Mouse (Mus musculus): ENCODE measurements at regions not wholly inside any gene's neighbourhood (a gene's known extent, or its start where the extent isn't known, plus 50 kb on each side); places are given as distances from the start of the nearest gene placed in this dataset.
A peak's percentile ranks its signal among the peaks of the same experiment; 100 is the strongest.

DNA sequence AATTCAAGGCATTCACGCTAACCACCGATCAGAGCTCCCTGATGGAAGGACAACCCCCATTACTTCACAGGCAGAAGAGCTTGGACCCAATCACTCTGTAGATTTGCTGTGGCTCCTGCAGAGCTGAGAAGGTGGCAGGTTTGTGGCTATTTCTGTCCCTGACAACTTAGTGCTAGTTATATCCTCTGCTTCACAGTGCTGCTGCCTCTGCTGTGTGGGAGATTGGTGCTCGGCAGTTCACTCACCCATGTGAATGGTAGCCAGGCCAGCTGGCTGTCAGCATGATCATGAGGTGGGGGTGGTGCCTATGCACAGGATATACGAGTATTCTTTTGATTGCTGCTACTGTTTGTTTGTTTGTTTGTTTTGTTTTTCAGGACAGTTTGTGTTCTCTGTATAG lies 113.9 kb downstream of the Gm10131 start:
- Histone ChIP-seq H3K27me3 (replicated peaks; ENCODE audit: control insufficient read depth, insufficient read depth, low read length) (no peaks in the 10 kb centered on the region), H3K27ac (ENCODE audit: low read depth, low read length) (no peak overlapping the region), H3K4me3 (ENCODE audit: low read depth, low read length) (no peak overlapping the region), H3K4me2 (no peak overlapping the region), H3K4me1 (replicated peaks; ENCODE audit: control insufficient read depth, insufficient read depth, low read length) (peaks cover 6% of the 10 kb centered on the region), H3K9ac (ENCODE audit: low read depth, low read length) (no peak overlapping the region), H3K36me3 (ENCODE audit: control insufficient read depth, insufficient read depth, low read length) (no peaks in the 10 kb centered on the region), H3K9me3 (ENCODE audit: control insufficient read depth, low read length) (no peaks in the 10 kb centered on the region)
- no peak for ATAC-seq (replicated peaks; ENCODE audit: low FRiP score)
- 52% methylated on average over 4 of the region's 4 CpGs for WGBS
- no peak for DNase-seq (ENCODE audit: low spot score)

DNA sequence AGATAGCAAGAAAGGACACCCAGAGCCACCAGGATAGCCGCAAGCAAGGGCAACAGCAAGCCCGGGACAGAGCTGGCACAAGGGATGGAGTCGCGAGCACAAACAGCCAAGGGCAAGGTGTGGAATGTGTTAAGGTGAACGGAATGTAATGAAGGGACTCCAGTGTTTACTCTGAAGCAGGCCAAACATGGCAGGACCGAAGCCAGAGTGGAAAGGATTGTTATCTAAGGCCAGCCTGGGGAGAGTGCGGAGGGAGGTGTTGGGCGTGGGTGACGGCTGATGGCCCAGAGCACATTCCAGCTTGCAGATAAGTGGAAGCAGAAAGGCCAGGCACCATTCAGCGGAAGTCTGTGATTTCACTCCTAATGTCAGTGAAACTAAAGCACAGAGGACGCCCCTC lies 118.6 kb downstream of the Gm10131 start:
- Histone ChIP-seq H3K9ac (ENCODE audit: low read depth, low read length) (no peak overlapping the region), H3K4me1 (replicated peaks; ENCODE audit: control insufficient read depth, insufficient read depth, low read length) (peaks cover 16% of the 10 kb centered on the region), H3K4me2 (no peak overlapping the region), H3K36me3 (ENCODE audit: control insufficient read depth, insufficient read depth, low read length) (no peaks in the 10 kb centered on the region), H3K27me3 (replicated peaks; ENCODE audit: control insufficient read depth, insufficient read depth, low read length) (no peaks in the 10 kb centered on the region), H3K4me3 (ENCODE audit: low read depth, low read length) (no peak overlapping the region), H3K9me3 (ENCODE audit: control insufficient read depth, low read length) (no peaks in the 10 kb centered on the region), H3K27ac (ENCODE audit: low read depth, low read length) (peak overlapping the region; percentile 48; the same call in 1 of the 2 replicates)
- WGBS = 17% methylated on average over 11 of the region's 11 CpGs
- DNase-seq (ENCODE audit: low spot score) (no peak), ATAC-seq (replicated peaks; ENCODE audit: low FRiP score) (0 out of 2 replicates have a peak, but pooled peaks have one; percentile 48)

DNA sequence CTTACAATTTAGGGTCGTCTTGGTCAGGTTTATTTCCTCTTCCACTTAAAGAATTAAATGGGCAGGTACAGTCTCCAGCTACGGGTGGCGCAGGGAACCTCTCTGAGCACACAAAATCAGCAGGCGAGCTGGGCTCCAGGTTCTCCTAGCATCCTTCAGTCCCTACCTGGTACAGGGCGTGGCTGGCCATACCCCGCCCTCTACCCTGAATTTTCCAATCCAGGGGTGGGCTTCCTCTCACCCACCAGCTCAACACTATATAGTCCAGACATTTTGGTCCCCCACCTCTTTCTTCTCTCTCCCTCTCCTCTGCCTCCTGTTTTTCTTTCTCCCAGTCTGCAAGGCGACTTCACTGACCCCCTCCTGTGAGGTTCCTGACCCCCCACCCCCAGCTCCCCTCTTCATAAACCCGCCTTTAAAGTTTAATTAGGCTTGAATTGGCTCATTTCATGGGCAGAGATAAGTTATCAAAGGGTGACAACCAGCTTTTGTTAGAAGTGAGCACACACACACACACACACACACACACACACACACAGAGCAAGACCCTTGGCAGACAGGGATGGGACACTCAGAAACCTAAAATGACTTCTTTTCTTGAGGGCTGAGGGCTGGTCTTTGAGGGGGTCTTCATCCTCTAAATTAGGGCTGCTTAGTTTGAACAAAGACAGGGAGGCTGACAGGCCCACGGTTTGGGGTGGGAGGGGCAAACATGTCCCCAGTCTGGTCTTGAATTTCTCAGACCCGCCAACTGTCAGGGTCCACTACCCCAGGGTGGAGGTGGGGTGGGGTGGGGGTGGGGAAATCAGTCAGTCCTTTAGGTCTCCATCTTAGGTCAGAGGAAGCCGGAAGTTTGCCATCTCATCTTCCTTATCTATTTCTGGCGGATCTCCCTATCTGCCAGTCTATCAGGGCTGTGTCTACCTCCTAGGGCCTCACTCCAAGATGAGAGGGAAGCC lies 119.3 kb downstream of the Gm10131 start:
- H3K4me1 ChIP-seq (replicated peaks; ENCODE audit: control insufficient read depth, insufficient read depth, low read length) = peaks cover 16% of the 10 kb centered on the region
- no peaks in the 10 kb centered on the region for H3K36me3 ChIP-seq (ENCODE audit: control insufficient read depth, insufficient read depth, low read length)
- 0 out of 2 replicates have a peak overlapping the region, but pooled peaks have one; percentile 48 for H3K27ac ChIP-seq (ENCODE audit: low read depth, low read length)
- no peaks in the 10 kb centered on the region for H3K9me3 ChIP-seq (ENCODE audit: control insufficient read depth, low read length)
- no peaks in the 10 kb centered on the region for H3K27me3 ChIP-seq (replicated peaks; ENCODE audit: control insufficient read depth, insufficient read depth, low read length)
- ATAC-seq (replicated peaks; ENCODE audit: low FRiP score) (no peak; the same call in 1 of the 2 replicates), DNase-seq (ENCODE audit: low spot score) (no peak)
- H3K4me3 ChIP-seq (ENCODE audit: low read depth, low read length) = no peak overlapping the region
- 42% methylated on average over 12 of the region's 12 CpGs for WGBS
- no peak overlapping the region for H3K9ac ChIP-seq (ENCODE audit: low read depth, low read length)
- peak overlapping the region; percentile 28 for H3K4me2 ChIP-seq

DNA sequence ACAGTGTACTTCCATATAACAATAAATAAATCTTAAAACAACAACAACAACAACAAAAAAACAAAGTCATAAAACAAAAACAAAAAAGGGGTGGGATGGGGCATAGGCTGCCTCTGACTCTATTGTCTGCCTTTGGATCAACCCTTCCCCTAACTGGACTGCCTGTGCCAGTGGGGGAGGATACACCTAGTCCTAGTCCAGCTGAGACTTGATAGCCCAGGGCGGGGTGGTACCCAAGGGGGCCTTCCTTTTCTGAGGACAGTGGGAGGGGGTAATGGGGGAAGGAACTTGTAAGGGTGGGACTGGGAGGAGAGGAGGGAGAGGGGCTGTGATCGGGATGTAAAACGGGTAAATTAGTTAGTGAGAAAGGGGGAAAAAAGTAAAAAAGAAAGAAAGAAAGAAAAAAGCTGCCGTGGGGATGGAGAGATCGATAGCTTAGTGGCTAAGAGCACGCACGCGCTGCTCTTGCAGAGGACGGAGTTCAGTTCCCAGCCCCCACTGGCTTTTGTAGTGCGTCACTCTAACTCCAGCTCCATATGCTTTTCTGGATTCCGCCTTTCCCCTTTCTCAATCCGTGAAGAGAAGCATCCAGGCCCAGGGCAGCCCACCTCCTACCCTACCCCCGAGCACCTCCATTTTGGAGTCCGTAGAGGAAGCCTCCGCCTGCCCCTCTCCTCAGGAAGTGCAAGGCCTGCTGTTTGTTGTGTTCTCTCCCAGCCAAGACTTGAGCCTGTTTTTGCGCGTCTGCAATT lies 120.2 kb downstream of the Gm10131 start:
- Histone ChIP-seq H3K36me3 (ENCODE audit: control insufficient read depth, insufficient read depth, low read length) (no peaks in the 10 kb centered on the region), H3K9me3 (ENCODE audit: control insufficient read depth, low read length) (no peaks in the 10 kb centered on the region), H3K27me3 (replicated peaks; ENCODE audit: control insufficient read depth, insufficient read depth, low read length) (no peaks in the 10 kb centered on the region), H3K9ac (ENCODE audit: low read depth, low read length) (no peak overlapping the region), H3K4me2 (peak overlapping the region; percentile 28), H3K4me3 (ENCODE audit: low read depth, low read length) (no peak overlapping the region), H3K4me1 (replicated peaks; ENCODE audit: control insufficient read depth, insufficient read depth, low read length) (peaks cover 16% of the 10 kb centered on the region), H3K27ac (ENCODE audit: low read depth, low read length) (no peak overlapping the region)
- DNase-seq (ENCODE audit: low spot score) (no peak), ATAC-seq (replicated peaks; ENCODE audit: low FRiP score) (no peak)
- WGBS = 33% methylated on average over 17 of the region's 17 CpGs

DNA sequence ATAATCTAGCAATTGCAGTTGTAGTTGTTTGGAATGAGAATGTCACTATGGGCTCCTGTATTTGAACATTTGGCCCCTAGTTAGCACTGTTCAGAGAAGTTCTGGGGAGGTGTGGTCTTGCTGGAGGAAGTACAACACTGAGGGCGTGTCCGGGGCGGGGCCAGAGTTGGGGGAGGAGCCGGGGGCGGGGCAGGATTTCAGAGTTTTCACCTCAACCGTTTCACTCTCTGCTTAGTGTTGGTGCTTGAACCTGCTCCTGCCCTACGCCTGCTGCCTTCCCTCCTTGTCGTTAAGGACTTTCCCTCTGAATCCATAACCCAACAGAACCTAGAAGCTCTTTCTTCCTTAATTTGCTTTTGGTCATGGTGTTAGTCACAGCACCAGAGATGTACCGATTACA lies 121.5 kb downstream of the Gm10131 start:
- ATAC-seq (replicated peaks; ENCODE audit: low FRiP score) (peak; percentile 48; the same call in 1 of the 2 replicates), DNase-seq (ENCODE audit: low spot score) (no peak)
- Histone ChIP-seq H3K27me3 (replicated peaks; ENCODE audit: control insufficient read depth, insufficient read depth, low read length) (no peaks in the 10 kb centered on the region), H3K4me3 (ENCODE audit: low read depth, low read length) (no peak overlapping the region), H3K36me3 (ENCODE audit: control insufficient read depth, insufficient read depth, low read length) (no peaks in the 10 kb centered on the region), H3K9ac (ENCODE audit: low read depth, low read length) (no peak overlapping the region), H3K27ac (ENCODE audit: low read depth, low read length) (no peak overlapping the region), H3K4me2 (no peak overlapping the region), H3K9me3 (ENCODE audit: control insufficient read depth, low read length) (no peaks in the 10 kb centered on the region), H3K4me1 (replicated peaks; ENCODE audit: control insufficient read depth, insufficient read depth, low read length) (peaks cover 16% of the 10 kb centered on the region)
- 61% methylated on average over 9 of the region's 9 CpGs for WGBS

DNA sequence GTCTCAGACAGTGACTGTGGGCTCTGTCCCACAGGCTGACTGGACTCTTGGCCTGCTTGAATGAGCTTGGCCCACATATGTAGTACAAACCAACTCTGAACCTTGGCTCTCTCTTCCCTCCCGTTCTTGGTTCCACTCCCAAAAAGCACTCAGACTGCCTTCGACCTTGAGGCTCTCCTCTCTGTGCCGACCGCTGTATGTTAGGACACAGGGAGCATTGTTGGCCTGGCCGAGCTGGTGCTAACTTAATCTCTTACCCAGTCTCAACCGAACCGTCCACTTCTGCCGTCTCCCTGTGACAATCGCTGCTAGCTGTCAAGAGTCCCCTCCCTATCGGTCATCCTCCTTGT lies 123.8 kb downstream of the Gm10131 start:
- Histone ChIP-seq H3K9ac (ENCODE audit: low read depth, low read length) (peak overlapping the region; percentile 32; the same call in 1 of the 2 replicates), H3K4me2 (no peak overlapping the region), H3K4me1 (replicated peaks; ENCODE audit: control insufficient read depth, insufficient read depth, low read length) (peaks cover 10% of the 10 kb centered on the region), H3K27me3 (replicated peaks; ENCODE audit: control insufficient read depth, insufficient read depth, low read length) (no peaks in the 10 kb centered on the region), H3K27ac (ENCODE audit: low read depth, low read length) (peak overlapping the region; percentile 62), H3K36me3 (ENCODE audit: control insufficient read depth, insufficient read depth, low read length) (no peaks in the 10 kb centered on the region), H3K4me3 (ENCODE audit: low read depth, low read length) (no peak overlapping the region), H3K9me3 (ENCODE audit: control insufficient read depth, low read length) (no peaks in the 10 kb centered on the region)
- 71% methylated on average over 10 of the region's 10 CpGs for WGBS
- peak; percentile 34; the same call in 1 of the 2 replicates for ATAC-seq (replicated peaks; ENCODE audit: low FRiP score)
- DNase-seq (ENCODE audit: low spot score) = no peak

DNA sequence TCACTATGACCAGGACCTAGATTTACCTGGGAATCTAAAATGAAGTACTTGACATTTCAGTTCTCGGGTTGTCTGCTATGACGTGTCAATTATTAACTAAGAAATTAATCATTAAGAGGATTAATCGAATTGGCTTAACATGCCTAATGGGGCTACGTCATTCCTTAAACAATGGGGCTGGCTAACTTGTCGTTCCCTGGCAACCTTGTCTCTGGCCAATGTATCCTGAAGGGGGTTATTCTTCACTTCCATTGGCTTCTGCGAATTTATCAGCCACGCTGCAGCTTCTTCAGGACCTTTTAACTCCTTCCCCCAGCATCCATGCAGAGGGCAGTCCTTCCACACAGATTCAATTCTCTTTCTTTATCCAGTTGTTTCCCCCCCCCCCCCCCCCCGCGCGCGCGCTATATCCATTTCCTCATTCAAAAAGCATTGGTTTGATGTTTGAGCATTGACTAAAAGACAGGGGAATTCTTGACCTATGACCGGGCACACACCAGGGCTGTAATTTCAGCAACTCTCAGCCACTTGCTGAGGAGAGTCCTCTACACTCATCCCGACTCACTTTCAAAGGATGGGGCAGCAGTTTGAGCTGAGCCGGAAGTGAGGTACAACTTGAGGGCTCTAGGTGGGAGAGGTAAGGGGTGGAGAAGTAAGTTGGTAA lies 124.3 kb downstream of the Gm10131 start:
- DNase-seq (ENCODE audit: low spot score) = no peak
- no peak overlapping the region for H3K4me2 ChIP-seq
- peaks cover 5% of the 10 kb centered on the region for H3K4me1 ChIP-seq (replicated peaks; ENCODE audit: control insufficient read depth, insufficient read depth, low read length)
- 74% methylated on average over 14 of the region's 15 CpGs for WGBS
- peak overlapping the region; percentile 62 for H3K27ac ChIP-seq (ENCODE audit: low read depth, low read length)
- ATAC-seq (replicated peaks; ENCODE audit: low FRiP score) = peak; percentile 56
- no peaks in the 10 kb centered on the region for H3K27me3 ChIP-seq (replicated peaks; ENCODE audit: control insufficient read depth, insufficient read depth, low read length)
- H3K9ac ChIP-seq (ENCODE audit: low read depth, low read length) = peak overlapping the region; percentile 32; the same call in 1 of the 2 replicates
- no peaks in the 10 kb centered on the region for H3K9me3 ChIP-seq (ENCODE audit: control insufficient read depth, low read length)
- no peaks in the 10 kb centered on the region for H3K36me3 ChIP-seq (ENCODE audit: control insufficient read depth, insufficient read depth, low read length)
- no peak overlapping the region for H3K4me3 ChIP-seq (ENCODE audit: low read depth, low read length)

DNA sequence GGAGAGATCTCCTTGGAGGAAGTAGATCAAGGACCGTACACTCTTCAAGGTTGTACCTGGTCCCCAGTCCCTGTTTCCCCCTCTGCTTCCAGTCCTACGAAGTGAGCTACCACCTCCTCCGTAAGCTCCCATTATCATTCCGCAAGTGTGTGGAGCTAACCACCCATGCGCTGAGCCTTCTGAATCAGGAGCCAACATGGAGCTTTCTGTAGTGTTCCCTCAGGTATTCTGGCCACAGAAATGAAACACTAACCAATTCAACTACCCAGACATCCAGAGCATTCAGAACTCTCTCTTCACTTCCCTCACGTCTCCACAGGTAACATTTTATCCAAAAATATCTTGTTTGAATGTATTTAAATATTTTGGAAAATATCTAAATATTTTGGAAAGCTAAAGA lies 124.9 kb downstream of the Gm10131 start:
- ATAC-seq (replicated peaks; ENCODE audit: low FRiP score) = no peak
- WGBS = 84% methylated on average over 6 of the region's 6 CpGs
- peak overlapping the region; percentile 8; the same call in 1 of the 2 replicates for H3K27ac ChIP-seq (ENCODE audit: low read depth, low read length)

More for the DNA sequence above, 124.9 kb downstream of the Gm10131 start:
- Histone ChIP-seq H3K9me3 (ENCODE audit: control insufficient read depth, low read length) (no peaks in the 10 kb centered on the region), H3K4me1 (replicated peaks; ENCODE audit: control insufficient read depth, insufficient read depth, low read length) (peaks cover under 1% of the 10 kb centered on the region; the same call in 1 of the 2 replicates), H3K4me3 (ENCODE audit: low read depth, low read length) (no peak overlapping the region), H3K36me3 (ENCODE audit: control insufficient read depth, insufficient read depth, low read length) (no peaks in the 10 kb centered on the region), H3K27me3 (replicated peaks; ENCODE audit: control insufficient read depth, insufficient read depth, low read length) (no peaks in the 10 kb centered on the region), H3K9ac (ENCODE audit: low read depth, low read length) (no peak overlapping the region), H3K4me2 (no peak overlapping the region)
- no peak for DNase-seq (ENCODE audit: low spot score)
